Mouse (Mus musculus) cerebellum, adult 2 months (tissue): ENCODE results near the gene Tmem217.

Source experiments
- CTCF ChIP-seq: fragments of 200-500 bp; IDR thresholded peaks from 2 replicates; pipeline ENCODE4 v1.5.1; 2011; ENCODE audit warnings: low read depth, mild to moderate bottlenecking, control low read depth, low read length, moderate library complexity, borderline replicate concordance; ENCODE audit not compliant: insufficient read depth
- POLR2A ChIP-seq: fragments of 200-500 bp; IDR thresholded peaks from 2 replicates; pipeline ENCODE4 v1.6.1; 2011; ENCODE audit warnings: low read length, control low read depth, borderline replicate concordance; ENCODE audit not compliant: insufficient read depth

DNA sequence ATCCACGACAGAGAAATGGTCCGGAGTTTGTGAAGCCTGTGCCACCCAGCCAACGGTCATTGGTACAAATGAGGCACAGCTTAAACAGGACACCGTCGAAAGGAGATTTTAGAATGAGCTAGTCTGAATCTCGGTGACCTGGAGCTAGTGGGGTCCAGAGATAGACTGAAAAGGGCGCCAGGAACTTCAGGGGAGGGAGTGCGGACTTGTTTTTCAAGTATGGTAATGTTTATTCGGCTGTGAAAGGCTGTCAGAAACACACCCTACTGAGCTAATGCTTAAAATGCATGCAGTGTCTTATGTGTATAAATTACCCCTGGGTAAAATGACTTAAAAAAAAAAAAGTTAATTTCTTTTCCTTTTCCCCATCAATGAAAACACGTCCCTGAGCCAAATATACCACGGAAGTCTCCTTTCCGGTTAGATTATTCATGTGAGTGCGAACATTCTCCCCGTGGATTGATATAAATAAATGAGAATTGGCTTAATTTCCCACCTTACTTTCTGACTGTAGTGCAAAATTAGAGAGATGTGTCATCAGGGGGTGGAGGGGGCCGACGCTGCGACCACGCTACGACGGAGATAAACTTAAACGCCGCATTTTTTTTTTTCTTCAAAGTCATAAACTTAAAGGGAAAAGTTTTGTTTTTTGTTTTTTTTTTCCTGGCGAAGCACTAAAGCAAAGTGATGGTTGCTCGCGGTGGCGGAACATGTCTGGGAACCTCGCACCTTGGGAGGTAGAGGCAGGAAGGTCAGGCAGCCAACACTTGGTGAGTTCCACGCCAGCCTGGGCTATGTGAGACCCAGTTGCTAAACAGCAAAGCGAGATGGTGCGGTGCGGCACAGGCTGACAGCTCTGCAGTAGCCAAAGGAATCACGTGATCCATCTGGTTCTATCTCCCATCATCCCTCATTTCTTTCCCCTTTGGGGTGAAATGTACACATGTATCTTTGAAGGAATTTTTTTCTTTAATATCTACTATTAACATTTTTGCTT is 49.2 kb downstream of the Tmem217 start:
- TF ChIP-seq POLR2A (no peak), CTCF (no peak)
